In genomic region chr19:3948546-3948945, GRCm38 (mm10) we compare ENCODE assay signal across 16 mouse cellular contexts. TPM values are rescaled to one million over a fixed set of nuclear protein-coding genes. Genes with fewer than 3 reads are reported as not detected.
"Had no signal": no experiment of that assay in that cellular context is flagged by ENCODE, and none has a peak within 500 bp of the region (broad histone marks: within the 10 kb centered on the region; RNA-seq: fewer than 3 reads in every experiment).

No protein-coding gene starts in this region.

- H3K4me1 ChIP-seq: limb, embryonic 12.5 days; lung, embryonic 15.5 days; midbrain, embryonic 15.5 days; neural tube, embryonic 13.5 days had no signal

- H3K9ac ChIP-seq: limb, embryonic 12.5 days; liver, embryonic 13.5 days; liver, postnatal 0 days; lung, embryonic 15.5 days; midbrain, embryonic 15.5 days; neural tube, embryonic 13.5 days had no signal

- H3K36me3 ChIP-seq: limb, embryonic 12.5 days; liver, embryonic 13.5 days; lung, embryonic 15.5 days; midbrain, embryonic 15.5 days; neural tube, embryonic 13.5 days had no signal

- H3K4me3 ChIP-seq: layer of hippocampus, adult 2 months; limb, embryonic 12.5 days; liver, embryonic 13.5 days; lung, embryonic 15.5 days; megakaryocyte, embryonic 14.5 days; midbrain, embryonic 15.5 days; neural tube, embryonic 13.5 days had no signal

- DNase-seq: liver; liver, embryonic 13.5 days; liver, postnatal 0 days; lung, postnatal 14 days; right cerebral cortex, postnatal 14 days; thymus, postnatal 4 days had no signal

- ATAC-seq: inflammation-experienced regulatory T-cells, adult 6 months; liver, postnatal 0 days; midbrain, embryonic 15.5 days had no signal

- H3K27me3 ChIP-seq: liver, embryonic 13.5 days; lung, embryonic 15.5 days had no signal

- H3K9me3 ChIP-seq: limb, embryonic 12.5 days; liver, embryonic 13.5 days; lung, embryonic 15.5 days; midbrain, embryonic 15.5 days; neural tube, embryonic 13.5 days had no signal

- H3K27ac ChIP-seq: kidney, postnatal 0 days; layer of hippocampus, adult 2 months; limb, embryonic 12.5 days; liver, embryonic 13.5 days; lung, embryonic 15.5 days; macrophage; midbrain, embryonic 15.5 days; neural tube, embryonic 13.5 days had no signal

- H3K4me2 ChIP-seq: limb, embryonic 12.5 days; liver, embryonic 13.5 days; lung, embryonic 15.5 days; midbrain, embryonic 11.5 days; midbrain, embryonic 15.5 days; neural tube, embryonic 13.5 days had no signal

RNA-seq across cellular contexts. Expression of gene Aldh3b3, which starts 9.9 kb away (rescaled TPM):
- polyA plus RNA-seq: inflammation-experienced regulatory T-cells, adult 6 months; limb, embryonic 12.5 days; liver, embryonic 13.5 days; macrophage; midbrain, embryonic 11.5 days; midbrain, embryonic 15.5 days; neural tube, embryonic 13.5 days had no signal

RNA-seq across cellular contexts. Expression of gene Aldh3b2, which starts 23.6 kb away (rescaled TPM):
- polyA plus RNA-seq: inflammation-experienced regulatory T-cells, adult 6 months; macrophage had no signal
